Mouse (Mus musculus): ENCODE measurements around the gene Efcab3.
"Not testable (repeated sequence)": the region's sequence is repeated elsewhere in the genome, so short reads cannot be mapped to it uniquely, and the experiment has no call there.

Efcab3 gene

GRCm38 (mm10) chr11:105063292-105063691 lies at the start of gene Efcab3:
Efcab3 (plus strand) TSS chr11:105063592.
- DNase-seq = no peak

- peak; percentile 43 for DNase-seq
Observed at GRCm38 (mm10) chr11:105021071-105021470, 42.3 kb upstream of the Efcab3 start.

- DNase-seq = no peak
Observed at GRCm38 (mm10) chr11:105028744-105029348, 34.5 kb upstream of the Efcab3 start.

GRCm38 (mm10) chr11:105029525-105029924 lies 33.9 kb upstream of the Efcab3 start:
- DNase-seq = no peak

GRCm38 (mm10) chr11:105030229-105030628 lies 33.2 kb upstream of the Efcab3 start:
- no peak for DNase-seq

- DNase-seq = no peak
Observed at GRCm38 (mm10) chr11:105031103-105031502, 32.3 kb upstream of the Efcab3 start.

GRCm38 (mm10) chr11:105035081-105035480 lies 28.3 kb upstream of the Efcab3 start:
- no peak for DNase-seq

GRCm38 (mm10) chr11:105112448-105112847 lies 49.1 kb downstream of the Efcab3 start:
- DNase-seq = not testable (repeated sequence)

GRCm38 (mm10) chr11:105117814-105118213 lies 54.4 kb downstream of the Efcab3 start:
- DNase-seq = no peak

GRCm38 (mm10) chr11:105120551-105121061 lies 57.2 kb downstream of the Efcab3 start:
- no peak for DNase-seq

GRCm38 (mm10) chr11:105121792-105122191 lies 58.4 kb downstream of the Efcab3 start:
- DNase-seq = not testable (repeated sequence)

- peak; percentile 89 for DNase-seq
Observed at GRCm38 (mm10) chr11:105123986-105124385, 60.6 kb downstream of the Efcab3 start.

- peak; percentile 78 for DNase-seq
Observed at GRCm38 (mm10) chr11:105125735-105126519, 62.5 kb downstream of the Efcab3 start, which contains the start of gene Mettl2. Mettl2 (plus strand) TSS chr11:105126425.

GRCm38 (mm10) chr11:105126520-105127029 lies 63.2 kb downstream of the Efcab3 start:
- DNase-seq = no peak

- no peak for DNase-seq
Observed at GRCm38 (mm10) chr11:105135692-105136091, 72.3 kb downstream of the Efcab3 start.

- not testable (repeated sequence) for DNase-seq
Observed at GRCm38 (mm10) chr11:105137255-105137654, 73.9 kb downstream of the Efcab3 start.

- not testable (repeated sequence) for DNase-seq
Observed at GRCm38 (mm10) chr11:105140512-105140911, 77.1 kb downstream of the Efcab3 start.

- no peak for DNase-seq
Observed at GRCm38 (mm10) chr11:105141115-105141514, 77.7 kb downstream of the Efcab3 start.

- DNase-seq = no peak
Observed at GRCm38 (mm10) chr11:105143564-105143963, 80.2 kb downstream of the Efcab3 start.

- no peak for DNase-seq
Observed at GRCm38 (mm10) chr11:105144084-105144483, 80.7 kb downstream of the Efcab3 start.

- DNase-seq = peak; percentile 34
Observed at GRCm38 (mm10) chr11:105144508-105145210, 81.3 kb downstream of the Efcab3 start.

- no peak for DNase-seq
Observed at GRCm38 (mm10) chr11:105145211-105145610, 81.8 kb downstream of the Efcab3 start.

- DNase-seq = no peak
Observed at GRCm38 (mm10) chr11:105146593-105146992, 83.2 kb downstream of the Efcab3 start, which contains the start of gene Gm10842. Gm10842 (plus strand) TSS chr11:105146893.

Measured in kidney, adult 9 months (tissue).